Mouse (Mus musculus) 3134 (cell line): Measurements from ENCODE around the gene Fpr1.
"Not testable (repeated sequence)": the region's sequence is repeated elsewhere in the genome, so short reads cannot be mapped to it uniquely, and the experiment has no call there.

ENCODE experiments used
- DNase-seq: peaks from one replicate; pipeline ENCODE4 v3.0.0-alpha.2; 2011; ENCODE audit warnings: low spot score; ENCODE audit not compliant: insufficient read length; ENCODE audit errors: extremely low read depth

The Fpr1 gene

DNA sequence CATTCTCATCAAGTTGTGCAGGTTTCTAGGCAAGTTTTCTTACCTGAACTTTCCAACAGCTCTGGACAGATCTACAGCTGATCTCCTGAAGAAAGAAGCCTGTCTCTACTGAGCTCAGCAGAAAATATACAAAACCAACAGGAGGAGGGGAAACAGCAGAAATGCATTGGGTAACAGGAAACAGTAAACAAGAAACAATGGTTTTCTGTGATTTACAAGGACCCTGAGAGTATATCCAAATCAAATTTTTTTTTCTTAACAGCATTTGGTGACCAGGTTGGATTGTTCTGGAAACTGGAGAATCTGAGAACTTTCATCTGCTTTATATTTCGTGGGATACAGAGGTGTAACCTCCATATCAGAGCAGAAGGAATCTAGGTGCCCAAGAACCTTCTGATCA, at the start of gene Fpr1:
Gene Fpr1, minus strand, starts transcription at position 101 of the 400 bp plus-strand sequence.
- no peak for DNase-seq

DNA sequence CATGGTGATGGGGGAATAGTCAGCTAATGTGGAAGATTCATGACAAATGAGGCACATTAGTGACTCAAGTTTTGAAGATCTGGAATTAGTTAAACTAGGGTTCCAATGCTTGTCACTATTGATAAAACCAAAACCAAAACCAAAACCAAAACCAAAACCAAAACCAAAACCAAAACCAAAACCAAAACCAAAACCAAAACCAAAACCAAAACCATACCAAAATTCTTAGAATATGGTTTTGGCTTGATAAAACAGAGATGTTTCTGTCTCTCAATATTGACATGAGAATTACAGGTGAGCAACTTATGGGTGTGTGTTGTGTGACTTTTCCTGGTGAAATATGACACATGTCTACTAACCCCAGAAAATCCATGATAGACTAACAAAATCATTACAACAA, 34.0 kb upstream of the Fpr1 start:
- DNase-seq = no peak

GRCm38 (mm10) chr17:17917376-17917775, 33.6 kb upstream of the Fpr1 start:
- no peak for DNase-seq

GRCm38 (mm10) chr17:17912618-17913017, 28.9 kb upstream of the Fpr1 start:
- not testable (repeated sequence) for DNase-seq

- peak; percentile 93 for DNase-seq
These were observed 26.1 kb upstream of the Fpr1 start for GRCm38 (mm10) chr17:17909636-17910421.

GRCm38 (mm10) chr17:17900768-17901167, 17.0 kb upstream of the Fpr1 start:
- no peak for DNase-seq

DNA sequence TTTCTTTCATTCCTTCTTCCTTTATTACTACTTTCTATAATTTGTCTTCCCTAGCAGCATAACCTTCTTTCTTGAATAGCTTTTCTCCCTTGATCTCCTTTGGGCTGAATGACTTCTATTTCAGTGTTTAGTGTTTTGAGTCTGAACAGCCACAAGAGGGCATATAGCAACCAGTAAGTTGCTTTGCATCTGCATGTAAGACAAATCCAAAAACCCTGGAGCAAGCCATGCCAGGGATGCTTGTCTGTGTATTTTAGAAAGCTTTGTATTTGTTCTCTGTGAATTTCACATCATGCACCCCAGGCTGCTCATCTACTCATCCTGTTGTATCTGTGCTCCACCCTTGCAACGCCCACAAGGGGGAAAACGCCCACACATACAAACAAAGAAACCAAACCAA, 15.5 kb upstream of the Fpr1 start:
- DNase-seq = no peak

GRCm38 (mm10) chr17:17896039-17896438, 12.3 kb upstream of the Fpr1 start:
- DNase-seq = peak; percentile 29

DNA sequence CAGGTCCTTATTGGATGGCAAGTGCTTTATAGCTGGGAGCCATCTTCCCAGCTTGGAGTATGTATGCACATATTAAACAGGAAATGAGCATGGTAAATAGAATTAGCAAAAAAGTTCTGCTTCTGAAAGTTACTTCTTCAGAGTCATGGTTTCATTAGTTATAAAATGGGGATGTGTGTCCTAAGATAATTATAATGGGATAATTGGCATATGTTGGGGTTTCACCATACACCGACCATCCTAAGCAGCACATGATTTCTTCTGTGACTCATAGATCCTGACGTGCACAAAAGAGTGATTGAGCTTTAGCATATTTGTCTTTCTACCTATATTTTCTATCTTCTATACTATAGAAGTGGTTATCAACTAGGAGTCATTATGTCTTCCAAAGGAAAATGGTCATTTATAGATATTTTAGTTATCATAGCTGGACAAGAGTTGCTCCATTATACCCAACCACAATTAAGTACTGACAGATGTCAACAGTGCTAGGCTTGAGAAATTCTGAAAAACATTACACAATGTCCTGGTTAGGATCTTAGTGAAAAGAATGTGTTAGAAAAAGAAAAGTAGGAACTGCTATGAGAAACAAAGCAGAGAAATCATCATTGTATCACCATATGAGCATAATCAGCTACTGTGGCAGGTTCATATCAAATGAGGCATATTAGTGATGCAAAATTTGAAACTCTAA, 6.1 kb upstream of the Fpr1 start:
- DNase-seq = no peak

GRCm38 (mm10) chr17:17887774-17888248, 4.1 kb upstream of the Fpr1 start, which contains the start of the genes Fpr2 and Fpr3:
Gene Fpr2, plus strand, starts transcription at chr17:17887824.
Gene Fpr3, plus strand, starts transcription at chr17:17887852.
- DNase-seq = no peak

- DNase-seq = no peak
These were observed 1.1 kb downstream of the Fpr1 start for GRCm38 (mm10) chr17:17882672-17883071.

- DNase-seq = no peak
These were observed 4.4 kb downstream of the Fpr1 start for GRCm38 (mm10) chr17:17879347-17879746.

DNA sequence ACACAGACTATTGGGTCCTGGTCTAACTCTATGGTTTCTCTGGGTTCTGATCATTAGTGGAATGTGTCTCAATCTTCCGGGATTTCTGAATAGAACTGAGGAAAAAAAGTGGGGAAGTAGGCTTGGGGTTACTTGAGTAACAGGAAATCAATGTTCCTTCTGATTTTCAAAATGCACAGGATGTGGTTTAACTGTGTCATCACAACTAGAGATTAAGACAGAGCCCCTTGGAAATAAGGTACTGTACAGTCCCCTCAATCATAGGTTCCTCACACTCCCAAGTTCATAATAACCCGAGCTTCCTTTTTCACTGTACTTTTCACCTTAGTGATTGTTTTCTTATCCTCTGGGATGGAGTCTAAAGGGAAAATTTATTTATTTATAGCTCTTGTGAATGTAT, 12.0 kb downstream of the Fpr1 start:
- DNase-seq = no peak

DNA sequence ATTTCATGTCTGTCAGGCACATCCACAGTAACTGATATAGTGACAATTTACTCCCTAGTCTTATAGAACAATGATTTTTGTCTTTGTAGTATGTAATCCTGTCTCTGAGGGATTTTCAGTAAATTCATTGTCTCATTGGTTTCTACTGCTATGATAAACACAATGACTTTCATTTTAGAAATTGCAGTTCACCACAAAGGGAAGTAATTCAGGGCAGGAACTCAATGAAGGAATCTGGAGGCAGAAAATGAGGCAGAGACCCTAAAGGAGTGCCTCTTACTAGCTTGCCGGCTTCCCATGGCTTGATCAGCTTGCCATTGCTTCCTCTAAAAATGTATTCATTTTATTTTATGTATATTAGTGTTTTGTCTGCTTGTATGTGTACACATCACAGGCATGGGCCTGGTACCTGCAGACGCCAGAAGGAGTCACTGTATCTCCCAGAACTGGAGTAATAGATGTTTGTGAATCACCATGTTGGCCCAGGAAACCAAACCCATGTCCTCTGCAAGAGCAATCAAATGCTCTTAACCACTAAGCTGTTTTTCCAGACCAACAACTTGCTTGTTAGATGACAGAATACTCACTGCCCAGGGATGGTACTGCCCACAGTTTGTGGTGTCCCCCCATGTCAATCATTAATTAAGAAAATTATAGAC, 12.7 kb downstream of the Fpr1 start:
- DNase-seq = no peak

GRCm38 (mm10) chr17:17866801-17867469, 16.8 kb downstream of the Fpr1 start:
- DNase-seq = no peak

DNA sequence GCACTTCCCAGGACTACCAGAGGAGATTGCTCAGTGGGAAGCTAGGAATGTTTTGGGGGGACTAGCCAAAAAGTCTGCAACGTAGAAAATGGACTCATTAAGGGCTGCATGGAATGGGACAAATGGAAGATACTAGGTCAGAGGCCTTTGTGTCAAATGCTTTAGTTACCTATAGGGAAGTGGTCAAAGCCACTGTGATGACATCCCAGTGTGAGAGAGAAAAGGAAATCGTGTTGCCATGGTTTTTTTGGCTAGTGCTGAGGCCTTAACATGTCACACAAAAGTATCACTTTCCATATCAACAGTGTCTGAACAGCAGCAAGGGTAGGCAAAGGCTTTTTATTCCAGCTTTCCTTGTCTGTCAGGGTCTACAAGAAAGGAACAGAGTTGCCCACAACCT, 18.6 kb downstream of the Fpr1 start:
- DNase-seq = no peak

DNA sequence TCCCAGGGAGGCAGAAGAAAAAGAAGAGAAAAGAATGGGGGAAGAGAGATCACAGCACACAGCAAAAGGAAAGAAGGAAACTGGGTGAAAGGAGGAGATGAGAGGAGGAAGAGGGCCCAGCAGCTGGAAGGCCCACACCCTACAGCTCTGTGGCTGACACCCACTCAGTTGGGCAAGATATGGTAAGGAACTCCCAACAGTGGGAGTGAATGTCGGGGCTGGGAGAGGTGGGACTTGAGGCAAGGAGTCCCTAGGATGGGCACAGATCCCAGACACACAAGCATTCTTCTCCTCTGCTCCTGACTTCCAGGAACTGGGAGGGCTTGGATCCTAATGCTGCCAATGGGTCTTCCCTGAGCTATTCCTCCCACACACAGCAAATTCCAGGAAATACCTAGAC, 21.4 kb downstream of the Fpr1 start:
- no peak for DNase-seq

DNA sequence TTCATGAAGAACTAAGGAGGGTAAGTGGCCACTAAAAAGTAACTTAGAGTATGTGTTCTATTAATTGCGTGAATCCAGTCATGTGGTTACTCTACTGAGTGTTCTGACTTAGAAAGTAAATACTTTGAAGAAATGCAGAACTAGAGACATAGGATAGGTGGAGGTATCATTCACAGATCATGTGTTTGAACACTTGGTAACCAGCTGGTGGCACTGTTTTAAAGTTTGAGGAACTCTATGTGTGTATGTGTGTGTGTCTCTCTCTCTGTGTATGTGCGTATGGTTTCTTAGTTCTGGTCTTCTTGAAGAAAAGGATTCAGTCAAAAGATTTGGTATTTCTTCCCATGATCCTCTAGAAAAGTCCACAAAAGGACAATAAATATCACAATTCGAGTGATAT, 23.6 kb downstream of the Fpr1 start:
- DNase-seq = no peak

DNA sequence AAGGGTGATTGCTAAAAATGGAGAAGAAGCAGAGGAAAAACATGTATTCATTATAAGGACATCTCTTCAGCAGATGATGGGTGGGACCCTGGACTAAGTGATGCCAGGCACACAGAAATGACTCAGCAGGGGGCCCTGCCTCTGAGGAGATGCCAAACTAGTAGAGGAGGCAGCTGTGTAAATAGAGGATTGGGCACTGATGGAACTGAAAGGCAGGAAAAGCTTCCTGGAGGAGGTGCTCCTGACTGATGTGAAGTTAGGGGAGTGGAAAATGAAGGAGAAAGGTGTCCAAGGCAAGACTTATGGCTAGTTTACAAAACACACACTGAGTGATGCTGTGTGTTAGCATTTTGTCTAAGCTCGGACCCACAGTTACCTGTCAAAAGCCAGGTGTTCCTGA, 26.3 kb downstream of the Fpr1 start:
- no peak for DNase-seq

DNA sequence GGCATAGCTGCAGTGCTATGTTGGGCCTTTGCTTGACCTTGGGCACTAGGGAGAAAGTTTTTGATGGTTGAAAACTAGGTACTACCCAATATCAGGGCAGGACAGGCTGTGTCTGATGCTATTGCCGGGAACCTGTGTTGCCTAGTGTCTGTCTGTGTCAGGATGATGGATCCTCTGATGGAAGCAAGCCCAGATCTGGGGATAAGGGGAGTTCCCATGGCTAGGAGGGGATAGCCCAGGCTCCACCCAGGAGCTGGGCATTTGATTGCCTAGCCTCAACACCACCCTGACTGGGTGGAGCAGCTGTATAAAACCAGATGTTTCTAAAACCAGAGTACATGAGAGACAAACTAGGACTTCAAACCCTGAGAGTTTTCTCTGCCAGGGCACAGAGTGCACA, 27.1 kb downstream of the Fpr1 start:
- peak; percentile 28 for DNase-seq
